Mouse (Mus musculus): ENCODE data around the gene Arv1. TPM values are rescaled to one million over a fixed set of nuclear protein-coding genes. Genes with fewer than 3 reads are reported as not detected.

The Arv1 gene
- total and polyA plus RNA-seq, 3 experiments: 11.9 to 24.1 TPM; not detected in 1

DNA sequence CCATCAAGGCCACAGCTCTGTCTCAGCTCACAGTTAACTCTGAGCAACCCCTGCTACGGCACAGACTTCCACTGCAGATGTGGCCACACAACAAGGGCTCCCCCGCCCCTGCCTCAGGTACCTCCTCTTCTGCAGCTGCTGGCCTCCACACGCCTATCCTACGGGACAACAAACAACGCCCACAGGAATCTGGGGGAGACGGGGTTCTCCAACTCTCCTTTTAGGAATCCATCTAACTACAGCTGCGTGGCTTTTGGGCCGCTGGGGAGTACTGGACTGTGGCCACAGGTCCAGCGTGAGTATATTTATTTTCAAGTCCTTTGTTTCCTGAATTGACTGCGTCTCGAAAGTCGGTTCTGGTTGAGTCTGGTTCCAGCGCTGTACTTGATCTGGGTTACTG is 43.7 kb upstream of the Arv1 start:
- Histone ChIP-seq H3K27ac (ENCODE audit: control insufficient read depth, low read depth, low read length) (no peak overlapping the region), H3K27me3 (ENCODE audit: control insufficient read depth in 1 of 2, insufficient read depth in 2 of 2, low read length in 2 of 2) (no peaks in the 10 kb centered on the region), H3K79me2 (ENCODE audit: control insufficient read depth, insufficient read depth, low read length, poor library complexity) (no peaks in the 10 kb centered on the region), H3K9ac (ENCODE audit: control insufficient read depth, low read depth, low read length, poor library complexity, severe bottlenecking) (no peak overlapping the region), H3K4me3 (ENCODE audit: control insufficient read depth in 1 of 2, insufficient read depth in 1 of 2, low read depth in 2 of 2, low read length in 2 of 2) (no peak overlapping the region), H3K9me3 (replicated peaks; ENCODE audit: insufficient read depth, low read length) (no peaks in the 10 kb centered on the region), H3K4me1 (ENCODE audit: control insufficient read depth in 1 of 2, insufficient read depth in 2 of 2, low read length in 2 of 2) (no peaks in the 10 kb centered on the region), H3K36me3 (ENCODE audit: control insufficient read depth in 1 of 2, insufficient read depth in 2 of 2, low read length in 2 of 2) (no peaks in the 10 kb centered on the region; a peak in 1 of 4 replicates)
- no peak for DNase-seq (ENCODE audit: low read depth, low spot score)
- TF ChIP-seq ZKSCAN1 (IDR thresholded peaks at IDR 0.05; ENCODE audit: low read depth, low read length) (no peak), MYC (IDR thresholded peaks at IDR 0.05; ENCODE audit: low read depth, low read length) (no peak), ZMIZ1 (IDR thresholded peaks at IDR 0.05; ENCODE audit: low read depth, low read length) (no peak), ZNF384 (IDR thresholded peaks at IDR 0.05; ENCODE audit: low read depth, low read length) (no peak), HCFC1 (IDR thresholded peaks at IDR 0.05; ENCODE audit: low read depth, low read length) (no peak), TAL1 (IDR thresholded peaks at IDR 0.05; ENCODE audit: low read length) (no peak), CHD2 (IDR thresholded peaks at IDR 0.05; ENCODE audit: low read length) (no peak), MAFK (IDR thresholded peaks at IDR 0.05; ENCODE audit: borderline replicate concordance, low read depth, low read length) (no peak)

DNA sequence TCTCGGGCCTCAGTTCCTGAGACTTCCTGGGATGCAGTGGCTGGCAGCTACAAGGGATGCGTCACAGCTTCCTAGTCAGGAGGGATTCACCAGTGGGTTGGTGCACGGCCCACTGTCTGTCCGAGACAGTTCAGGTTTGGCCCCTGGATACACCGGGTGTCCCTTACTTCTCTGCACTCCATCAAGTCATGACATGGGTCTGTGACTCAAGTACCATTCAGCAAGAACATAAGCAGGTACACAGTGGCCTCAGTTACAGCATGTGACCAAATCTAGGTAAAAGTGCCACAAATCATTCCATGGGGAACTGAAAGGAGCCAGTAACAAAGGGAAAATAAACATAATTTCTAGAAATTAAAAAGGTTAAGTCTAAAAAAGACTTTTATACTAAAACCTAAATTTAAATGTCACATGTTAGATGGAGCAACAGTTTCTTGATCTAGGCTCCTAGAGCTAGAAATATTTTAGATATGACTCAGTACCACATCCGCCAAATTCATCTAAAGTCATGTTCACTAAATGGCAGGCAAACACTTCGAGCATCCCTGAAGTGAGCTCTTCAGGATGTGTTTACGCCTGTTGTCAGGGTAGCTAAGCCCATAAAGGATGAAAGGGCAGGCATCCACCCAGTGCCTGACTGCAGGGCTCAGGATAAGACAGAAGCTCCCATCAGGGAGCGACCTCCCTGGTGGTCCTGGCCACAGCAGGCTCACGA is 40.7 kb upstream of the Arv1 start:
- TF ChIP-seq POLR2AphosphoS2 (IDR thresholded peaks at IDR 0.05; ENCODE audit: low read length): no peak
- no peak for TF ChIP-seq TBP (IDR thresholded peaks at IDR 0.05; ENCODE audit: low read depth, low read length)
- TF ChIP-seq NRF1 (IDR thresholded peaks at IDR 0.05; ENCODE audit: insufficient read depth, low read depth, low read length, poor library complexity, severe bottlenecking): no peak
- TF ChIP-seq MEF2A (IDR thresholded peaks at IDR 0.05; ENCODE audit: extremely low read depth, insufficient replicate concordance, low read depth, low read length, poor library complexity, severe bottlenecking): no peak
- TF ChIP-seq JUND (IDR thresholded peaks at IDR 0.05; ENCODE audit: low read depth, low read length): no peak
- TF ChIP-seq CHD2 (IDR thresholded peaks at IDR 0.05; ENCODE audit: low read length): no peak
- no peak for TF ChIP-seq MAX (IDR thresholded peaks at IDR 0.05; ENCODE audit: low read length)
- TF ChIP-seq ZC3H11A (IDR thresholded peaks at IDR 0.05; ENCODE audit: low read depth, low read length): no peak
- no peak for TF ChIP-seq ZMIZ1 (IDR thresholded peaks at IDR 0.05; ENCODE audit: low read depth, low read length)
- Histone ChIP-seq H3K27ac (ENCODE audit: control insufficient read depth, low read depth, low read length) (no peak overlapping the region), H3K9ac (ENCODE audit: control insufficient read depth, low read depth, low read length, poor library complexity, severe bottlenecking) (no peak overlapping the region), H3K79me2 (ENCODE audit: control insufficient read depth, insufficient read depth, low read length, poor library complexity) (no peaks in the 10 kb centered on the region), H3K36me3 (ENCODE audit: control insufficient read depth in 1 of 2, insufficient read depth in 2 of 2, low read length in 2 of 2) (peaks cover 0 to 3% of the 10 kb centered on the region in 2 experiments; a peak in 1 of 4 replicates), H3K9me3 (replicated peaks; ENCODE audit: insufficient read depth, low read length) (no peaks in the 10 kb centered on the region), H3K4me1 (ENCODE audit: control insufficient read depth in 1 of 2, insufficient read depth in 2 of 2, low read length in 2 of 2) (no peaks in the 10 kb centered on the region), H3K4me3 (ENCODE audit: control insufficient read depth in 1 of 2, insufficient read depth in 1 of 2, low read depth in 2 of 2, low read length in 2 of 2) (no peak overlapping the region), H3K27me3 (ENCODE audit: control insufficient read depth in 1 of 2, insufficient read depth in 2 of 2, low read length in 2 of 2) (no peaks in the 10 kb centered on the region)
- DNase-seq (ENCODE audit: low read depth, low spot score): no peak

Data from MEL (cell line).